Mouse (Mus musculus) heart, embryonic 15.5 days (tissue): Measurements from ENCODE around the gene Cinp. TPM values are rescaled to one million over a fixed set of nuclear protein-coding genes. Genes with fewer than 3 reads are reported as not detected.

Experiments
- ATAC-seq: fragments of 200-750 bp; cut with Nextera tagmentation; replicated peaks from 2 replicates; pipeline ENCODE4 v1.8.0; 2017; ENCODE audit warnings: low read depth, moderate TSS enrichment; ENCODE audit not compliant: insufficient number of reproducible peaks, insufficient read depth, low FRiP score
- H3K27ac ChIP-seq: fragments of 300-500 bp; sonication (generic); 2 replicates; pipeline ENCODE4 v1.5.1; 2015; ENCODE audit warnings: mild to moderate bottlenecking, inconsistent platforms
- H3K27me3 ChIP-seq: fragments of 300-500 bp; sonication (generic); 2 replicates; pipeline ENCODE4 v1.6.1; 2015; ENCODE audit warnings: inconsistent platforms
- H3K36me3 ChIP-seq: fragments of 300-500 bp; sonication (generic); 2 replicates; pipeline ENCODE4 v1.6.1; 2015; ENCODE audit warnings: mild to moderate bottlenecking, inconsistent platforms
- H3K4me1 ChIP-seq: fragments of 300-500 bp; sonication (generic); replicated peaks from 2 replicates; pipeline ENCODE4 v1.6.1; 2015; ENCODE audit warnings: inconsistent platforms
- H3K4me2 ChIP-seq: fragments of 300-500 bp; sonication (generic); 2 replicates; pipeline ENCODE4 v1.6.1; 2015; ENCODE audit warnings: inconsistent platforms, mild to moderate bottlenecking, moderate library complexity
- H3K4me3 ChIP-seq: fragments of 300-500 bp; sonication (generic); 2 replicates; pipeline ENCODE4 v1.5.1; 2015; ENCODE audit warnings: mild to moderate bottlenecking, inconsistent platforms
- H3K9ac ChIP-seq: fragments of 300-500 bp; sonication (generic); 2 replicates; pipeline ENCODE4 v1.6.1; 2015; ENCODE audit warnings: mild to moderate bottlenecking, inconsistent platforms
- H3K9me3 ChIP-seq: fragments of 300-500 bp; sonication (generic); replicated peaks from 2 replicates; pipeline ENCODE4 v1.6.1; 2016; ENCODE audit warnings: inconsistent platforms
- WGBS: fragments of 180-500 bp; shearing (Covaris S2); methylation state at CpG from one replicate; pipeline ENCODE4 v1.1.7; 2015; ENCODE audit warnings: mixed read lengths; 5-methylcytosine and 5-hydroxymethylcytosine counted together
- polyA plus RNA-seq: library from polyadenylated mRNA; unstranded; fragments of >200 nt; fragmentation: Nextera tagmentation; extraction: Ambion mirVana; gene quantifications from 2 replicates; pipeline ENCODE4 v1.2.1, GENCODE M21; 2015

Gene Cinp
- polyA plus RNA-seq, 1 experiment from 2014 or later = 55.2 TPM

GRCm38 (mm10) chr12:110828908-110829307 lies 60.0 kb downstream of the Cinp start:
- H3K9ac ChIP-seq = no peak overlapping the region
- H3K27ac ChIP-seq = no peak overlapping the region
- WGBS = 91% methylated on average over 4 of the region's 4 CpGs
- no peaks in the 10 kb centered on the region for H3K27me3 ChIP-seq
- H3K9me3 ChIP-seq = no peaks in the 10 kb centered on the region
- no peaks in the 10 kb centered on the region for H3K36me3 ChIP-seq
- no peaks in the 10 kb centered on the region for H3K4me1 ChIP-seq
- H3K4me2 ChIP-seq = no peak overlapping the region
- no peak for ATAC-seq
- no peak overlapping the region for H3K4me3 ChIP-seq

Other genes starting within 250 kb of the Cinp start
- not detected in 2 replicates for gene 1700001K19Rik, start 206.5 kb downstream of the Cinp start, polyA plus RNA-seq
- gene Hsp90aa1, start 186.4 kb downstream of the Cinp start, polyA plus RNA-seq = 595 and 603 TPM in 2 replicates
- gene Wdr20, start 151.2 kb downstream of the Cinp start, polyA plus RNA-seq = 14.7 and 17.8 TPM in 2 replicates
- gene Mok, start 48.2 kb downstream of the Cinp start, polyA plus RNA-seq = 3.0 and 4.0 TPM in 2 replicates
- 4.5 and 5.9 TPM in 2 replicates for gene Zfp839, start 38.9 kb downstream of the Cinp start, polyA plus RNA-seq
- gene Tecpr2, start 119 bp upstream of the Cinp start, polyA plus RNA-seq = 2.0 and 3.2 TPM in 2 replicates
- 15.4 and 18.0 TPM in 2 replicates for gene Ankrd9, start 89.9 kb upstream of the Cinp start, polyA plus RNA-seq
- 6.5 and 7.9 TPM in 2 replicates for gene Rcor1, start 150.2 kb upstream of the Cinp start, polyA plus RNA-seq